Mouse (Mus musculus): ENCODE measurements around the gene Pfkfb3. TPM values are rescaled to one million over a fixed set of nuclear protein-coding genes. Genes with fewer than 3 reads are reported as not detected.
"Not testable (repeated sequence)": the region's sequence is repeated elsewhere in the genome, so short reads cannot be mapped to it uniquely, and the experiment has no call there.

Gene Pfkfb3
- total RNA-seq, 2 experiments from 2014 or later, result 36.4 to 40.5 TPM

- DNase-seq (ENCODE audit: low spot score in 2 of 2), result no peak
Measured at GRCm38 (mm10) chr2:11552297-11552821, 1.5 kb downstream of the Pfkfb3 start.

- no peak for DNase-seq (ENCODE audit: low spot score in 2 of 2)
Measured at GRCm38 (mm10) chr2:11551726-11552125, 2.2 kb downstream of the Pfkfb3 start.

GRCm38 (mm10) chr2:11548508-11548907 lies 5.4 kb downstream of the Pfkfb3 start:
- no peak for DNase-seq (ENCODE audit: low spot score in 2 of 2)

- DNase-seq (ENCODE audit: low spot score in 2 of 2), result no peak
Measured at GRCm38 (mm10) chr2:11547609-11548008, 6.3 kb downstream of the Pfkfb3 start.

- no peak for DNase-seq (ENCODE audit: low spot score in 2 of 2)
Measured at GRCm38 (mm10) chr2:11546091-11546490, 7.8 kb downstream of the Pfkfb3 start.

GRCm38 (mm10) chr2:11545380-11545779 lies 8.5 kb downstream of the Pfkfb3 start:
- no peak for DNase-seq (ENCODE audit: low spot score in 2 of 2)

GRCm38 (mm10) chr2:11544342-11544741 lies 9.5 kb downstream of the Pfkfb3 start:
- DNase-seq (ENCODE audit: low spot score in 2 of 2), result no peak

- no peak for DNase-seq (ENCODE audit: low spot score in 2 of 2)
Measured at GRCm38 (mm10) chr2:11543158-11543557, 10.7 kb downstream of the Pfkfb3 start.

GRCm38 (mm10) chr2:11542640-11543039 lies 11.2 kb downstream of the Pfkfb3 start:
- DNase-seq (ENCODE audit: low spot score in 2 of 2), result peak; percentile 55 to 73

- DNase-seq (ENCODE audit: low spot score in 2 of 2), result no peak
Measured at GRCm38 (mm10) chr2:11542121-11542520, 11.8 kb downstream of the Pfkfb3 start.

- not testable (repeated sequence) for DNase-seq (ENCODE audit: low spot score in 2 of 2)
Measured at GRCm38 (mm10) chr2:11541528-11541927, 12.3 kb downstream of the Pfkfb3 start.

GRCm38 (mm10) chr2:11535966-11536365 lies 17.9 kb downstream of the Pfkfb3 start:
- no peak for DNase-seq (ENCODE audit: low spot score in 2 of 2)

- peak; percentile 82 to 91 for DNase-seq (ENCODE audit: low spot score in 2 of 2)
Measured at GRCm38 (mm10) chr2:11535412-11535928, 18.4 kb downstream of the Pfkfb3 start.

- DNase-seq (ENCODE audit: low spot score in 2 of 2), result no peak
Measured at GRCm38 (mm10) chr2:11534826-11535225, 19.1 kb downstream of the Pfkfb3 start.

- no peak for DNase-seq (ENCODE audit: low spot score in 2 of 2)
Measured at GRCm38 (mm10) chr2:11530101-11530500, 23.8 kb downstream of the Pfkfb3 start.

GRCm38 (mm10) chr2:11526063-11526462 lies 27.8 kb downstream of the Pfkfb3 start:
- no peak for DNase-seq (ENCODE audit: low spot score in 2 of 2)

- no peak for DNase-seq (ENCODE audit: low spot score in 2 of 2)
Measured at GRCm38 (mm10) chr2:11524736-11525135, 29.1 kb downstream of the Pfkfb3 start.

GRCm38 (mm10) chr2:11521758-11522157 lies 32.1 kb downstream of the Pfkfb3 start:
- no peak for DNase-seq (ENCODE audit: low spot score in 2 of 2)

- DNase-seq (ENCODE audit: low spot score in 2 of 2), result no peak
Measured at GRCm38 (mm10) chr2:11520786-11521185, 33.1 kb downstream of the Pfkfb3 start.

GRCm38 (mm10) chr2:11515828-11516227 lies 38.0 kb downstream of the Pfkfb3 start:
- no peak for DNase-seq (ENCODE audit: low spot score in 2 of 2)

GRCm38 (mm10) chr2:11513057-11513967 lies 40.6 kb downstream of the Pfkfb3 start:
- no peak for DNase-seq (ENCODE audit: low spot score in 2 of 2)

GRCm38 (mm10) chr2:11512127-11512526 lies 41.8 kb downstream of the Pfkfb3 start:
- no peak for DNase-seq (ENCODE audit: low spot score in 2 of 2)
